Mouse (Mus musculus): ENCODE measurements around the gene Treh. TPM values are rescaled to one million over a fixed set of nuclear protein-coding genes. Genes with fewer than 3 reads are reported as not detected.

The Treh gene
- polyA plus RNA-seq, 1 experiment from 2014 or later, result not detected

DNA sequence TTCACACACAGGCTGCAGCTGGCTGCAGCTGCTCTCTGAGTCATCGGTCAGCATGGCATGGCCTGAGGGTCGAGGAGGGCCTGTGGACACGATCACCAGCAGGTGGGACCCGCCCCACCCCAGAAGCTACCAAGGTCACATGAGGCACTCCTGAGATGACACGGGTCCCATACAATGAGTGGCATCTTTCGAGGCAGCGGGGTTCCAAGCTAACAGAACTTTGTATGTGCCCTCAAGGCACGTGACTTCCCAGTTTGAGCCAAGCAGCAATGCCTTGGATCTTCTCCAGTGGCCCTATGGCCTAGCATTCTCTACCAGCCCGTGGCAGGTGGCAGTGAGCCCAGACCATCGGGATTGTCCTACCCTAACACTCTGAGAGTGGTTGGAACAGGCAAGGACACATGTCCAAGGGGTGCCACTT, 44.8 kb downstream of the Treh start:
- Histone ChIP-seq H3K9ac (no peak overlapping the region), H3K4me1 (peaks cover 44% of the 10 kb centered on the region), H3K4me2 (no peak overlapping the region), H3K27me3 (no peaks in the 10 kb centered on the region), H3K4me3 (no peak overlapping the region), H3K27ac (no peak overlapping the region), H3K9me3 (no peaks in the 10 kb centered on the region), H3K36me3 (peaks cover 52% of the 10 kb centered on the region)
- no peak for ATAC-seq (ENCODE audit: insufficient number of reproducible peaks, insufficient read depth, low FRiP score, low TSS enrichment, low read depth)
- 79% methylated on average over 10 of the region's 10 CpGs for WGBS

DNA sequence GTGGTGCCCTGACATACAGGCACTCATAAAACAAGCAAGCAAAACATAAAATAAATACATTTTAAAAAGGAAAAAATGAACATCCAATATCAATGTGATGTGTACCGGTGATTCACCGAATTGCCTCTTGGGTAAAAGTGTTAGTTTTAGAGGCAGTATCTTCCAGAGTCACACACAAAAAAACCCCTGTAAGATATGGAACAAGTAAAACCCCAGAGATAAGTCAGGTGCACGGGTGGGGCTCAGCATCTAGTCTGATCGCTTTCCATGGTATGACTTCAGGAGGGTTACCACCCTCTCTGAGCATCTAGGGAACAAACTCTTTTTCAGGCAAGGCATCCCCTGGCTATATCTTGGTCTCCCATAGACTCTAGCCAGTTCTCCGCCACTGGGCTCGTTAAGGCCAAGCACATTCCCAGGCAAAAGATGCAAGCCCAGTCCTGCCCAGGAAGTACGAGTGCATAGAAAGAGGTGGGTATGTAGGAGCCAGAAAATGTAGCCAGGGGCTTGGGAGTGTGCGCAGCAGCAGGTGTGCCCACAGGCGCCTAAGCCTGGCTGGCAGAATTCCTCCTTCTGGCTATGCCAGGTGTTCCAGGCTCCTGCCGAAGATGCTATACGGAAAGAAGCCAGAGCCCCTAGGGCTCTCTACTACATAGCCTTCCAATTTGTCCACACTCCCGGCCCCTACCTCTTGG, 46.1 kb downstream of the Treh start:
- Histone ChIP-seq H3K4me3 (no peak overlapping the region), H3K27ac (no peak overlapping the region), H3K9me3 (no peaks in the 10 kb centered on the region), H3K9ac (no peak overlapping the region), H3K4me1 (peaks cover 51% of the 10 kb centered on the region), H3K4me2 (peak overlapping the region; percentile 79), H3K36me3 (peaks cover 40% of the 10 kb centered on the region), H3K27me3 (no peaks in the 10 kb centered on the region)
- 75% methylated on average over 12 of the region's 12 CpGs for WGBS
- ATAC-seq (ENCODE audit: insufficient number of reproducible peaks, insufficient read depth, low FRiP score, low TSS enrichment, low read depth), result no peak

DNA sequence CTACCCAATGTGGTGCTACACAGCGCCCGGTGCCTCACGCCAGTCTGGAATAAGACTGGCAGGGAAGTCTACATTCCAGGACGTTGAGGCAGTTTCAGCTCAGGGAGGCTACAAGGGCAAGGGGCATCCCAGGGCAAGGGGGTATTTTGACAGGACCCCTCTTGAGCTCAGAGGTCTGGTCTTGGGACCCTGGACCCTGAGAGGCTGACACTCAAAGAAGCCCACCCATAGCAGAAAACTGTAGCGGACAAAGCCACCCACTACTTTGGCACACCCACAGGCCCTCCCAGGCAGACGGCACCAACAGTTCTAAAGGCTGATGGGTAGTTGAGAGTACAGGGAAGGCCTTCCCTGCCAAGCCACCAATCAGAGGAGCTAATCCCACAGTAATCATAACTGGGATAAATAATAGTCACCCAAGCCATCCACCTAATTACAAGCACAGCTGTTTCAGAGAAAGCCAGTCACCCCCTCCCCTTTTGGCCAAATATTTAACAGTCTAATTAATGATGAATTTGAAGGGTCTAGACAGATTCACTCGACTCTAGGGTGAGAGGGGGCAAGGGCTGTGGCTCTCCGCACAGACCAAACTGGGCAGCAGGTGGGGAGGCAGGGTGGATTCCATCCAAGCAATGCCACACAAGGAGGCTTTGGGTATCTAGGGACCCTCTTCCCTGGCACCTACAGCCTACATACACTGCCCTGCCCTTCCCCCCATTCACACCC, 46.8 kb downstream of the Treh start:
- no peaks in the 10 kb centered on the region for H3K27me3 ChIP-seq
- no peak for ATAC-seq (ENCODE audit: insufficient number of reproducible peaks, insufficient read depth, low FRiP score, low TSS enrichment, low read depth)
- peak overlapping the region; percentile 68 for H3K4me3 ChIP-seq
- H3K36me3 ChIP-seq, result peaks cover 33% of the 10 kb centered on the region
- peaks cover 59% of the 10 kb centered on the region for H3K4me1 ChIP-seq
- H3K9me3 ChIP-seq, result no peaks in the 10 kb centered on the region
- peak overlapping the region; percentile 82 for H3K9ac ChIP-seq
- WGBS, result 79% methylated on average over 8 of the region's 8 CpGs
- H3K27ac ChIP-seq, result 0 out of 2 replicates have a peak overlapping the region, but pooled peaks have one; percentile 81
- peak overlapping the region; percentile 79 for H3K4me2 ChIP-seq

DNA sequence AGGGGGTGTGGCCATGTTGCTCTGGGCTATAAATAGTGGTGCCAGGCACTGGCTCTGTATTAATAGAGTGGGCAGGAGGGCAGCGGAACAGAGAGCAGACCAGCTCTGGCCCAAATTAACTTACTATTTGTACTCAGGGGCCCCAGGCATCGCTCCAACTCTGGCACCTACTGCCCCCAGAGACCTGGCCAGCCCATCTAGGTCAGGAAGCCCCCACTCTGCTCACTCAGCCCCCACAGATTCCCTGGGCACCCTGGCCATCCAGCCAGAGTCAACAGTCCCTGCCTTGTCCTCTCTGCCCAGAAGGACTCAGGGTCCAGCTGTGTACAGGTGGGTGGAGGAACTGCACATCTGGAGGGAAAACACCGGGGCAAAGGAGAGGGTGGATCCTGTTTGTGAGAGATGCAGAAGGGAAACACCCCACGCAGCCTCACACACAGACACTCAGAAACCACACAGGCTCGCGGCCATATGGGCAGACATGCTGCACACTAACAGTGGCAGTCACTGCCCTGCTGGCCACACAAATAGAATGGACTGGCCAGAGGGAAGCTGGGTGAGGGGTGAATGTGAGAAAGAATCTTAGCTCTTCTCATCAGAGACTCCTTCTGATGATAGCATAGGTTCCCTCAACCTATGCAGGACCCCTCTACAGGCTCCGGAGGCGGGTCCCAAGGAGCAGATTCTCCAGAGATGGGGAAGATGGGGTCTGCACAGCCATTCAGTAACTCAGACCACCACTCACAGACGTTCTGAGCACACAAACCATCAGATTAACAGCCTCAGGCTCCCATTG, 47.5 kb downstream of the Treh start:
- Histone ChIP-seq H3K27me3 (no peaks in the 10 kb centered on the region), H3K4me2 (peak overlapping the region; percentile 79), H3K4me3 (peak overlapping the region; percentile 68), H3K27ac (peak overlapping the region; percentile 81), H3K4me1 (peaks cover 66% of the 10 kb centered on the region), H3K9me3 (no peaks in the 10 kb centered on the region), H3K9ac (peak overlapping the region; percentile 82), H3K36me3 (peaks cover 26% of the 10 kb centered on the region)
- no peak for ATAC-seq (ENCODE audit: insufficient number of reproducible peaks, insufficient read depth, low FRiP score, low TSS enrichment, low read depth)
- 16% methylated on average over 9 of the region's 9 CpGs for WGBS

DNA sequence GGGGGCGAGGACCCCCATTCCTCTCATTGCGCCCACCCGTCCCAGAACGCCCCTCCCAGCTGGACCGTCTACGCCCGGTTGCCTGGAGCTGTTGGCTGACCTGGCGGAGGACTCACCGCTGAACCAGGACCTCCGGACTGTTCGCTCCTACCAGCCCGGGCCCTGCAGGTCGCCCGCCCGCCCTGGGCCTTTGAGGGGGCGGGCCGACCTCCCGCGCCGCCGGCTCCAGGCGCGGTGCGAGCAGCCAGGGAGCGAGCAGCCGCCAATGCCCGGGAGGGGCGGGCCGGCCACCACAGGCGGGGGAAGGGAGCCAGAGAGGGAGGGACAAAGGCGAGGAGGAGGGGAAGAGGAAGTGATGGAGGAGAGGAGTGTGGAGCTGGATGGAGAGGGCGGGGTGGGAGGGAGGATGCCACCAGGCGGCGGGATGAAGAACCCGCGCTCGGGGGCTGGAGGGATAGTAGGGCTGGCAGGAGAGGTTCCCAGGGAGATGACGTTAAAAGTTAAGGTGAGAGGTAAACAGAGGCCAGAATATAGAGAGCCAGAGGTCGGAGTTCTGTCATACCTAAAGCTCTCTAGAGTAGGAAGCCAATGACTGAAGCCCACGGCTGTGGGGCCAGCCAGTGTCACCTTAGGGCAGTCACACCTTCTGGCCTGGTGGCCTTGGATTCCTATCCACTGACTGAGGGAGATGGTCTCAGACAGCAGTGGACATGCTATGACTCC, 48.3 kb downstream of the Treh start:
- Histone ChIP-seq H3K4me2 (peak overlapping the region; percentile 79), H3K36me3 (peaks cover 18% of the 10 kb centered on the region), H3K9me3 (no peaks in the 10 kb centered on the region), H3K4me3 (peak overlapping the region; percentile 68), H3K27ac (peak overlapping the region; percentile 81), H3K4me1 (peaks cover 72% of the 10 kb centered on the region), H3K27me3 (no peaks in the 10 kb centered on the region), H3K9ac (peak overlapping the region; percentile 82)
- peak; percentile 72 for ATAC-seq (ENCODE audit: insufficient number of reproducible peaks, insufficient read depth, low FRiP score, low TSS enrichment, low read depth)
- WGBS, result under 1% methylated on average over 40 of the region's 40 CpGs

DNA sequence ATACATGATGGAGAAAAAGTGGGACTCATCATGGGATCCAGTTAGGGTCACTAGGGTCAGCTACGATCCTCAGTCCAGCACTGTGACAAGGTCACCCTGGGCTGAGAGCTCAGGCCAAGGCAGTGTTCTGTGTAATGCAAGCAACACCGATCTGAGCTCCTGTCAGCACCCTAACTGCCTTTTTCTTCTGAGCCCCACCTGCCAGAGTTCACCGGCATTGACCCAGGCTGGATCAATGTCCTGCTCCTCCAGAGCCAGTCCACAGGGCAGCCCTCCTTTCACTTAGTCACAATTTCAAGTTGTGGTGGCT, 48.8 kb downstream of the Treh start:
- Histone ChIP-seq H3K4me1 (peaks cover 77% of the 10 kb centered on the region), H3K4me3 (peak overlapping the region; percentile 68), H3K27me3 (no peaks in the 10 kb centered on the region), H3K4me2 (peak overlapping the region; percentile 79), H3K9ac (peak overlapping the region; percentile 82; the same call in 1 of the 2 replicates), H3K36me3 (peaks cover 15% of the 10 kb centered on the region), H3K9me3 (no peaks in the 10 kb centered on the region), H3K27ac (peak overlapping the region; percentile 81)
- WGBS, result 89% methylated on average over 3 of the region's 3 CpGs
- ATAC-seq (ENCODE audit: insufficient number of reproducible peaks, insufficient read depth, low FRiP score, low TSS enrichment, low read depth), result no peak

DNA sequence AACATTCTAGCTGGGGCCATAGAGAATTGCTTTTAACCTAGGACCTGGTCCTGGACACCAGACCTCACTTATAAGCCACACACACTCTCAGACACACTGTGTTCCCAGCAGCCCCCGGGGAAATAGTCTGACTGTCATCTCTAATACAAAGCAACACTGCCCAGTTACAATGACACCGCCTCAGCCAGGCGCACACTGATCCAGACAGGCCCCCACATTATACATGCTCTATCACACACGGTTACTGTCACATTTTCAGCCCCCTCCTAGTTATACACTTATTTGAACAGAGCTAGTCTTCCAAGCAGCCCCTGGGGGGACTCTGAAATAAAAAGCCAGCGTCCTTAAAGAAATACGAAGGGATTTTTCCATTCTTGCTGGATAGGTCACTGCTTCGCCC, 49.5 kb downstream of the Treh start:
- Histone ChIP-seq H3K27ac (peak overlapping the region; percentile 81), H3K27me3 (no peaks in the 10 kb centered on the region), H3K4me3 (no peak overlapping the region), H3K4me1 (peaks cover 79% of the 10 kb centered on the region), H3K4me2 (no peak overlapping the region), H3K9me3 (no peaks in the 10 kb centered on the region), H3K9ac (no peak overlapping the region), H3K36me3 (peaks cover 11% of the 10 kb centered on the region)
- WGBS, result 62% methylated on average over 7 of the region's 7 CpGs
- no peak for ATAC-seq (ENCODE audit: insufficient number of reproducible peaks, insufficient read depth, low FRiP score, low TSS enrichment, low read depth)

DNA sequence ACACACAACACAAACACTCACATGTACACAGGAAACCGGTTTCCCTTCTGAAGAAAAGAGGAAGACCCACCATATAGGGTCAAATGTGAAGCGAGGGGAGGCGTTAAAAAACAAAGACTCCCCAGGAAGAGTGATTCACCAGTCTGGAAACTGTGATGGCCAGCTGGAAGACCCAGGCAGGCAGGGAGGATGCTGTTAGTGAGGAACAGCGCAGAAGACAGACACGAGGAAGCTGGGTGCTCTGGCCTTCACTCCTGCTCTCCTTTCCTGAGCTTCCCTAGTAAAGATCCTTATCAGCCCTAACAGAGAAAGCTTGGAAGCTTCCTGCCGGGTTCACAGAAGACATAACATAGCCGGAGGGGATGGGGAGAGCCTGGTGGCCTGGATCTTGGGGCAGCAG, 50.0 kb downstream of the Treh start:
- H3K27me3 ChIP-seq, result no peaks in the 10 kb centered on the region
- 0 out of 2 replicates have a peak overlapping the region, but pooled peaks have one; percentile 20 for H3K4me2 ChIP-seq
- H3K4me1 ChIP-seq, result peaks cover 81% of the 10 kb centered on the region
- no peaks in the 10 kb centered on the region for H3K9me3 ChIP-seq
- ATAC-seq (ENCODE audit: insufficient number of reproducible peaks, insufficient read depth, low FRiP score, low TSS enrichment, low read depth), result no peak
- no peak overlapping the region for H3K9ac ChIP-seq
- peak overlapping the region; percentile 81 for H3K27ac ChIP-seq
- WGBS, result 34% methylated on average over 7 of the region's 7 CpGs
- no peak overlapping the region for H3K4me3 ChIP-seq
- peaks cover 7% of the 10 kb centered on the region for H3K36me3 ChIP-seq

DNA sequence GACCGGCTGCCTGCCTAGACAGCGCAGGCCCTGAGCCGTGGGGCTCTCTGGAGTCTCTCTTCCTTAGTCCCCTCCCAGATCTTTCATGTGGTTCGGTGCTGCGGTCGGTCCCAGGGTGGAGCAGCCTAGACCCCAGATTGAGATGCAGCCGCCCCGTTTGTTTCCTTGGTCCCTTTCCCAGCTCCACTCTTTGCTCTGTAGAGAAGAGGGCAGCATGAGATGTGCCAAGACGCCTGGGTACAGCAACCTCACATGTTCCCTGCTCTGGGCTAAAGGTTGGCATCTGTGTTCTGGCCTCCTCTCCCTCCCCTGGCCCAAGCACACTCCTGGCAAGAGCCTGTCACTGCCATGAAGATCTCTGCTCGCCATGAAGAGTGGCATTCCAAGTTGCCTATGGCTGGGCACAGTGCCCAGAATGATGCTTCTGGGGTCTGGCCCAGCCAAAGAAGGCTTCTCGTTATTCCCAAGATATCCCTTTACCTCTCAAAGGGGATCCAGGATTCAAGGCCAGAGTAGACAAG, 50.5 kb downstream of the Treh start:
- H3K9ac ChIP-seq, result no peak overlapping the region
- WGBS, result 55% methylated on average over 11 of the region's 11 CpGs
- ATAC-seq (ENCODE audit: insufficient number of reproducible peaks, insufficient read depth, low FRiP score, low TSS enrichment, low read depth), result no peak; the same call in 1 of the 2 replicates
- H3K36me3 ChIP-seq, result 0 out of 2 replicates have a peak, but pooled peaks cover 2% of the 10 kb centered on the region
- no peaks in the 10 kb centered on the region for H3K27me3 ChIP-seq
- peaks cover 81% of the 10 kb centered on the region for H3K4me1 ChIP-seq
- no peaks in the 10 kb centered on the region for H3K9me3 ChIP-seq
- H3K27ac ChIP-seq, result peak overlapping the region; percentile 81
- H3K4me3 ChIP-seq, result no peak overlapping the region
- 0 out of 2 replicates have a peak overlapping the region, but pooled peaks have one; percentile 20 for H3K4me2 ChIP-seq

DNA sequence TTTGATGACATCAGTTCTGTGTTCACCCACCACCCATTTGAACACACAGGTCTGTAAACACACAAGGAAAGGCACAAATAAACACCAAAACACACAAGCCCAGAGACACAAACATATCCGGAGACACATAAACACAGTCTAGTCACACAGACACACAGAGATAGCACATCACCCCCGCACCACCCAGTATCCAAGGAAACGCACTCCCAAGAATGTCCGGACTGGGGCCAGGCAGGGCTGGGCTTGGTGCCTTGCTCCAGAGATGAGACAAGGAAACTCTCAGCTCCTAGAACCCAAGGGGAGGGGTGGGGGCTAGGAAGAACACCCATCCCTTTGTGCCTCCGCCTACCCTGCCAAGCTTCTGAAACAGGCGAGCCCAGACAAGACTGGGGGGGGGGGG, 51.2 kb downstream of the Treh start:
- Histone ChIP-seq H3K36me3 (0 out of 2 replicates have a peak, but pooled peaks cover 2% of the 10 kb centered on the region), H3K27ac (peak overlapping the region; percentile 81), H3K4me3 (no peak overlapping the region), H3K27me3 (no peaks in the 10 kb centered on the region), H3K4me1 (peaks cover 79% of the 10 kb centered on the region), H3K9ac (no peak overlapping the region), H3K4me2 (peak overlapping the region; percentile 26; the same call in 1 of the 2 replicates), H3K9me3 (no peaks in the 10 kb centered on the region)
- no peak for ATAC-seq (ENCODE audit: insufficient number of reproducible peaks, insufficient read depth, low FRiP score, low TSS enrichment, low read depth)
- WGBS, result 59% methylated on average over 6 of the region's 6 CpGs

DNA sequence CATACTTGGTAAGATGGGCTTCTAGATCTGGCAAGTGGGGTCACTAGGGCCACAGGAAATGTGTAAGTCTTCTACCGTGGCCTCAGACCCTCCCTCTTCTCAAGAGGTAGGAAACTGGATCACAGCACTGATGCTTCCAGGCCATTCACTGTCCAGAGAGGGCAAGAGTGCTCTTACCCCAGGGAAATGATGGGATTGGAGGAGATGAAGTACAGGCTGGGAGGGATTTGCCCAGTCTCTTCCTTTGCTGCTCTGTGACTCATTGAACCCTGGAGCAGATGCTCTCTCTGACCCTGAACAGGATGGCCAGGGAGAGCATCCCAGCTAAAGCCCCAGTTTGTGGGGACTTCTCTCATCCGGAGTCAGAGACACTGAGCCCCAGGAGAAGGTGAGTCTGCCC, 51.6 kb downstream of the Treh start:
- ATAC-seq (ENCODE audit: insufficient number of reproducible peaks, insufficient read depth, low FRiP score, low TSS enrichment, low read depth), result no peak

More for the DNA sequence above, 51.6 kb downstream of the Treh start:
- H3K4me1 ChIP-seq, result peaks cover 74% of the 10 kb centered on the region
- WGBS, result 26% methylated on average over 2 of the region's 2 CpGs
- no peak overlapping the region for H3K9ac ChIP-seq
- peak overlapping the region; percentile 81 for H3K27ac ChIP-seq
- 0 out of 2 replicates have a peak overlapping the region, but pooled peaks have one; percentile 26 for H3K4me2 ChIP-seq
- no peaks in the 10 kb centered on the region for H3K9me3 ChIP-seq
- H3K27me3 ChIP-seq, result no peaks in the 10 kb centered on the region
- 0 out of 2 replicates have a peak, but pooled peaks cover 2% of the 10 kb centered on the region for H3K36me3 ChIP-seq
- H3K4me3 ChIP-seq, result no peak overlapping the region
